Mouse (Mus musculus): ENCODE data around the gene Bbs4. TPM values are rescaled to one million over a fixed set of nuclear protein-coding genes. Genes with fewer than 3 reads are reported as not detected.
"Not testable (repeated sequence)": the region's sequence is repeated elsewhere in the genome, so short reads cannot be mapped to it uniquely, and the experiment has no call there.

Bbs4 gene
- 1.8 and 2.4 TPM in 2 replicates for polyA plus RNA-seq (2015; fragmentation: Nextera tagmentation; extraction: Ambion mirVana)

DNA sequence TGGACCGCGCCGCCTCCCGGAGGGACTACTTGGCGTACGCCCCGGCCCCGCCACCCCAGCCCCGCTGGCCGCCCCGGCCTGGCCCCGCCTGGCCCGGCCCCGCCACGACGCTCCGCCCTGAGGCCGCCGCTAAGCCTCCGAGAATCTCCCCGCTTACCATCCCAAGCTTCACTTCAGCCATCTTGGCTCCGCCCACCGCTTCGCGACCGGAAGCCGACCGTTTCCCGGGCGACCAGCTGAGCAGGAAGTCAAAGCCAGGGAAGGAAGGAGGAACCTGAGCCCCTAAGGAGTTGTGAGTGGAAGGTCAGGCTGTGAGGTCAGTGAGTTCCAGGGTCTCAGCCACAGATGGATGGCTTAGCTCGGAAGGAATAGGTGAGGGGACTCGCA, at the start of gene Bbs4:
Gene Bbs4 (minus strand): TSS at position 256 of the 387 bp plus-strand sequence.
- Histone ChIP-seq H3K27me3 (ENCODE audit: insufficient read depth, low read length) (no peaks in the 10 kb centered on the region), H3K27ac (ENCODE audit: low read depth) (peak within 1 kb of the TSS; percentile 79), H3K4me3 (ENCODE audit: low read depth, low read length) (peak within 1 kb of the TSS; percentile 70), H3K9ac (replicated peaks) (peak within 1 kb of the TSS; percentile 67), H3K4me1 (ENCODE audit: insufficient read depth) (peaks cover 9% of the 10 kb centered on the region), H3K36me3 (replicated peaks; ENCODE audit: insufficient read depth, low read length) (no peaks in the 10 kb centered on the region), H3K9me3 (ENCODE audit: low read length) (no peaks in the 10 kb centered on the region), H3K4me2 (ENCODE audit: low read depth, low read length) (peak within 1 kb of the TSS; percentile 75)
- ATAC-seq (peak; percentile 93), DNase-seq (peak; percentile 93)
- WGBS (ENCODE audit: insufficient replicate concordance) = 4% methylated on average over 27 of the region's 32 CpGs
- TF ChIP-seq CTCF (IDR thresholded peaks at IDR 0.05; ENCODE audit: low read depth) (no peak), EP300 (IDR thresholded peaks at IDR 0.05; ENCODE audit: low read depth) (no peak)

GRCm38 (mm10) chr9:59389086-59389485, 35.8 kb upstream of the Bbs4 start:
- Histone ChIP-seq H3K4me1 (ENCODE audit: insufficient read depth) (no peaks in the 10 kb centered on the region), H3K4me3 (ENCODE audit: low read depth, low read length) (no peak overlapping the region), H3K4me2 (ENCODE audit: low read depth, low read length) (no peak overlapping the region), H3K36me3 (replicated peaks; ENCODE audit: insufficient read depth, low read length) (peaks cover 32% of the 10 kb centered on the region), H3K9me3 (ENCODE audit: low read length) (no peaks in the 10 kb centered on the region), H3K27me3 (ENCODE audit: insufficient read depth, low read length) (no peaks in the 10 kb centered on the region), H3K9ac (replicated peaks) (no peak overlapping the region), H3K27ac (ENCODE audit: low read depth) (no peak overlapping the region)
- no peak for ATAC-seq
- no peak for DNase-seq
- 83% methylated on average over 4 of the region's 4 CpGs for WGBS (ENCODE audit: insufficient replicate concordance)
- no peak for TF ChIP-seq EP300 (IDR thresholded peaks at IDR 0.05; ENCODE audit: low read depth)
- TF ChIP-seq CTCF (IDR thresholded peaks at IDR 0.05; ENCODE audit: low read depth) = no peak

DNA sequence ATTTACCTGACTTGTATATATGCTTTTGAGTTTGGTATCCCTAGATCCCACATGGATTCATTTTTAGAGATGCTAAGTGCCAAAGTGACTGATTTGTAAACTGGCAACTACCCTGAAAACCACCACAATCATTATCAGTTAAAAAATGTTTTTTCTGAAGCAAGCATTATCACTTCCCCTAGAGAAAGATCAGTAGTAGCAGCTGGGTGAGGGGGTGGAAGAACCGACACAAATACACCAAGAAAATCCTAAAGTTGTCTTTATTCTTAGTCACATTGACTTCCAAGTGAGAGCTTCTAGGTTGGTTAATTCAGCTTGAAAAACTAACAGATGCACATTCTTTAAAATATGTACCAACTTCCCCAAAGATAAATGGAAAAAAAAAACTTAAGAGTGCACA, 35.0 kb upstream of the Bbs4 start:
- H3K9ac ChIP-seq (replicated peaks) = no peak overlapping the region
- no peaks in the 10 kb centered on the region for H3K27me3 ChIP-seq (ENCODE audit: insufficient read depth, low read length)
- 49% methylated on average over 1 of the region's 1 CpGs for WGBS (ENCODE audit: insufficient replicate concordance)
- H3K9me3 ChIP-seq (ENCODE audit: low read length) = no peaks in the 10 kb centered on the region
- H3K4me3 ChIP-seq (ENCODE audit: low read depth, low read length) = no peak overlapping the region
- H3K27ac ChIP-seq (ENCODE audit: low read depth) = no peak overlapping the region
- H3K36me3 ChIP-seq (replicated peaks; ENCODE audit: insufficient read depth, low read length) = peaks cover 25% of the 10 kb centered on the region
- TF ChIP-seq EP300 (IDR thresholded peaks at IDR 0.05; ENCODE audit: low read depth) = no peak
- TF ChIP-seq CTCF (IDR thresholded peaks at IDR 0.05; ENCODE audit: low read depth) = no peak
- H3K4me2 ChIP-seq (ENCODE audit: low read depth, low read length) = no peak overlapping the region
- no peak for ATAC-seq
- H3K4me1 ChIP-seq (ENCODE audit: insufficient read depth) = no peaks in the 10 kb centered on the region
- DNase-seq = no peak

- H3K9me3 ChIP-seq (ENCODE audit: low read length) = no peaks in the 10 kb centered on the region
- WGBS (ENCODE audit: insufficient replicate concordance) = 57% methylated on average over 3 of the region's 3 CpGs
- no peak for ATAC-seq
- H3K27me3 ChIP-seq (ENCODE audit: insufficient read depth, low read length) = no peaks in the 10 kb centered on the region
- H3K4me3 ChIP-seq (ENCODE audit: low read depth, low read length) = no peak overlapping the region
- H3K4me1 ChIP-seq (ENCODE audit: insufficient read depth) = no peaks in the 10 kb centered on the region
- H3K4me2 ChIP-seq (ENCODE audit: low read depth, low read length) = no peak overlapping the region
- H3K27ac ChIP-seq (ENCODE audit: low read depth) = no peak overlapping the region
- no peak overlapping the region for H3K9ac ChIP-seq (replicated peaks)
- TF ChIP-seq EP300 (IDR thresholded peaks at IDR 0.05; ENCODE audit: low read depth) (no peak), CTCF (IDR thresholded peaks at IDR 0.05; ENCODE audit: low read depth) (no peak)
- H3K36me3 ChIP-seq (replicated peaks; ENCODE audit: insufficient read depth, low read length) = peaks cover 18% of the 10 kb centered on the region
- DNase-seq = no peak
Observed at GRCm38 (mm10) chr9:59387461-59387860, 34.2 kb upstream of the Bbs4 start.

- H3K9me3 ChIP-seq (ENCODE audit: low read length) = no peaks in the 10 kb centered on the region
- TF ChIP-seq EP300 (IDR thresholded peaks at IDR 0.05; ENCODE audit: low read depth) (no peak), CTCF (IDR thresholded peaks at IDR 0.05; ENCODE audit: low read depth) (no peak)
- H3K27me3 ChIP-seq (ENCODE audit: insufficient read depth, low read length) = no peaks in the 10 kb centered on the region
- H3K36me3 ChIP-seq (replicated peaks; ENCODE audit: insufficient read depth, low read length) = no peaks in the 10 kb centered on the region
- no peak overlapping the region for H3K4me3 ChIP-seq (ENCODE audit: low read depth, low read length)
- WGBS (ENCODE audit: insufficient replicate concordance) = 82% methylated on average over 15 of the region's 15 CpGs
- no peaks in the 10 kb centered on the region for H3K4me1 ChIP-seq (ENCODE audit: insufficient read depth)
- ATAC-seq = no peak
- H3K27ac ChIP-seq (ENCODE audit: low read depth) = no peak overlapping the region
- H3K9ac ChIP-seq (replicated peaks) = no peak overlapping the region
- H3K4me2 ChIP-seq (ENCODE audit: low read depth, low read length) = no peak overlapping the region
- no peak for DNase-seq
Observed at GRCm38 (mm10) chr9:59375626-59376025, 22.3 kb upstream of the Bbs4 start.

DNA sequence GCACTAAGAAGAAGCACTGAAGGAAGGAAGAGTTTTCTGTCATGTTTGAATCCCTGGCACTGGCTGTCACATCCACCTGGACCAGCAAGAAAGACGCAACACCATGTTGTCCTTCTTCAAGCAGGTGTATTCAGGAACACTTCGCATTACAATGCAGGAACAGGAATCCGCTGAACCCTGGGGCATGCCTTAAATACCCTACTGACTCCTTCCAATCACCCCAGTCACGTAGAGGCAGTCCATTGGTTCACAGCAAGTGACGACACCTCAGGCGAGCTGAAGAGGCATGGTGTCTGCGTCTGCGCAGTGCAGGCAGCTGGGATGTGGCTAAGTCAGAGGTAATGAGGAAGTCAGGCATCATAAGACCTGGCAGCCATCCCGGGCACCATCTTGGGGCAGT, 16.3 kb upstream of the Bbs4 start:
- Histone ChIP-seq H3K4me1 (ENCODE audit: insufficient read depth) (no peaks in the 10 kb centered on the region), H3K4me3 (ENCODE audit: low read depth, low read length) (no peak overlapping the region), H3K9ac (replicated peaks) (no peak overlapping the region), H3K4me2 (ENCODE audit: low read depth, low read length) (no peak overlapping the region), H3K36me3 (replicated peaks; ENCODE audit: insufficient read depth, low read length) (no peaks in the 10 kb centered on the region), H3K27ac (ENCODE audit: low read depth) (no peak overlapping the region), H3K27me3 (ENCODE audit: insufficient read depth, low read length) (no peaks in the 10 kb centered on the region), H3K9me3 (ENCODE audit: low read length) (no peaks in the 10 kb centered on the region)
- ATAC-seq (no peak), DNase-seq (no peak)
- no peak for TF ChIP-seq EP300 (IDR thresholded peaks at IDR 0.05; ENCODE audit: low read depth)
- TF ChIP-seq CTCF (IDR thresholded peaks at IDR 0.05; ENCODE audit: low read depth) = no peak
- WGBS (ENCODE audit: insufficient replicate concordance) = 84% methylated on average over 9 of the region's 9 CpGs

DNA sequence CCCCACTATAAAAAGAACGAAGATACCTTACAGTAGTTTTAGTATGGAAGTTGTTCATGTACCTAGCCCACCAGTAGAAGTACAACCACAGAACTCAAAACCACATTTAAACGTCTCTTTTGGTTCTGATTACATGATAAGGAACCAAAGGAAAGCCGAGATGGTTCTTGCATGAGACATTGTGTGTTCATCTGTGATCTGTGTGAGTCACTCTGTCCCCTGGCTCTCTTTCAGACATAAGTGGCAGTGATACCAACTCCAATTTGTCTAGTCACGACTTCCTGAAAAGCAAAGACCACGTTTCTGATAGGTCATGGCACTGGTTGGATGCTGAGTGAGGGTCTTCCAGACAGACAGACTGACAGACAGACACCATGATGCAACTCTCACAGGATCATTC, 15.9 kb upstream of the Bbs4 start:
- no peak for DNase-seq
- Histone ChIP-seq H3K27me3 (ENCODE audit: insufficient read depth, low read length) (no peaks in the 10 kb centered on the region), H3K4me1 (ENCODE audit: insufficient read depth) (no peaks in the 10 kb centered on the region), H3K4me3 (ENCODE audit: low read depth, low read length) (no peak overlapping the region), H3K9me3 (ENCODE audit: low read length) (no peaks in the 10 kb centered on the region), H3K27ac (ENCODE audit: low read depth) (no peak overlapping the region), H3K9ac (replicated peaks) (no peak overlapping the region), H3K4me2 (ENCODE audit: low read depth, low read length) (no peak overlapping the region), H3K36me3 (replicated peaks; ENCODE audit: insufficient read depth, low read length) (no peaks in the 10 kb centered on the region)
- no peak for ATAC-seq
- TF ChIP-seq CTCF (IDR thresholded peaks at IDR 0.05; ENCODE audit: low read depth) (no peak), EP300 (IDR thresholded peaks at IDR 0.05; ENCODE audit: low read depth) (no peak)
- WGBS (ENCODE audit: insufficient replicate concordance) = 61% methylated on average over 5 of the region's 5 CpGs

DNA sequence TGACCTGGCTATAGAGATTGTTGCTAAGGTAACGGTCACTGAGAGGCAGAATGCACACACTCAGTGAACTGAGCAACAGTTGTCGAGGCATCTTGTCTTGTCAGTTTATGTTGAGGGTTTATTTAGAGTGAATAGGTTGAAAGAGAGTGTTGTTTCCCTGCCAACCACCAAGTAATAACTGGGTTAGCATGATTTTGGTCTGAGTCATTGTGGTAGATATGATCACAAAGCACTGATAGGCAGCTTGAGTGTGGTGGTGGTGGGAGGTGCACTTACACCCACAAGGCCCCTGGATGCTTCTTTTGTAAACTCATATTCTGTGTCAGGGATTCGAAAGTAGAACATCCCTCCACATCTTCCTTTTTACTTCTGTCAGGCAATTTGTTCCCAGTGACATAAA, 7.2 kb upstream of the Bbs4 start:
- no CpG with 5 or more reads among the region's 3 CpGs for WGBS (ENCODE audit: insufficient replicate concordance)
- DNase-seq, ATAC-seq: not testable (repeated sequence)

More for the DNA sequence above, 7.2 kb upstream of the Bbs4 start:
- not testable (repeated sequence) for H3K9ac ChIP-seq (replicated peaks); H3K4me1 ChIP-seq (ENCODE audit: insufficient read depth); H3K9me3 ChIP-seq (ENCODE audit: low read length); H3K27ac ChIP-seq (ENCODE audit: low read depth); H3K4me3 ChIP-seq (ENCODE audit: low read depth, low read length); H3K4me2 ChIP-seq (ENCODE audit: low read depth, low read length); H3K27me3 ChIP-seq (ENCODE audit: insufficient read depth, low read length); H3K36me3 ChIP-seq (replicated peaks; ENCODE audit: insufficient read depth, low read length)

All from liver, postnatal 0 days (tissue).